Mouse (Mus musculus) G1E (cell line): ENCODE measurements around the gene Aco2.

Experiments
- CTCF ChIP-seq: IDR thresholded peaks from 2 replicates; pipeline ENCODE4 v1.5.1; 2012; ENCODE audit warnings: low read depth, low read length, inconsistent platforms, mixed read lengths
- GATA1 ChIP-seq: IDR thresholded peaks from 2 replicates; pipeline ENCODE4 v1.6.1; 2012; ENCODE audit warnings: borderline replicate concordance, low read length, inconsistent platforms, mixed read lengths

GRCm38 (mm10) chr15:81938246-81938645, 66.1 kb downstream of the Aco2 start:
- TF ChIP-seq CTCF: no peak
- no peak for TF ChIP-seq GATA1
